Mouse (Mus musculus) midbrain, embryonic 13.5 days (tissue): ENCODE data around the gene Stat2. TPM values are rescaled to one million over a fixed set of nuclear protein-coding genes. Genes with fewer than 3 reads are reported as not detected.
A peak's percentile ranks its signal among the peaks of the same experiment; 100 is the strongest.

Experiments
- ATAC-seq: fragments of 200-750 bp; cut with Nextera tagmentation; 2 replicates; pipeline ENCODE4 v1.8.0; 2017; ENCODE audit warnings: mild to moderate bottlenecking, moderate TSS enrichment, moderate library complexity
- H3K27ac ChIP-seq: fragments of 300-500 bp; sonication (generic); 2 replicates; pipeline ENCODE4 v1.5.1; 2015; ENCODE audit warnings: inconsistent platforms, mild to moderate bottlenecking, moderate library complexity
- H3K27me3 ChIP-seq: fragments of 300-500 bp; sonication (generic); 2 replicates; pipeline ENCODE4 v1.6.1; 2015; ENCODE audit warnings: mild to moderate bottlenecking, inconsistent platforms
- H3K36me3 ChIP-seq: fragments of 300-500 bp; sonication (generic); 2 replicates; pipeline ENCODE4 v1.6.1; 2015; ENCODE audit warnings: mild to moderate bottlenecking, inconsistent platforms
- H3K4me1 ChIP-seq: fragments of 300-500 bp; sonication (generic); replicated peaks from 2 replicates; pipeline ENCODE4 v1.6.1; 2015; ENCODE audit warnings: inconsistent platforms
- H3K4me2 ChIP-seq: fragments of 300-500 bp; sonication (generic); replicated peaks from 2 replicates; pipeline ENCODE4 v1.6.1; 2015; ENCODE audit warnings: moderate library complexity, mild to moderate bottlenecking, inconsistent platforms
- H3K4me3 ChIP-seq: fragments of 300-500 bp; sonication (generic); replicated peaks from 2 replicates; pipeline ENCODE4 v1.5.1; 2015; ENCODE audit warnings: mild to moderate bottlenecking, inconsistent platforms
- H3K9ac ChIP-seq: fragments of 300-500 bp; sonication (generic); replicated peaks from 2 replicates; pipeline ENCODE4 v1.6.1; 2015; ENCODE audit warnings: mild to moderate bottlenecking, inconsistent platforms
- H3K9me3 ChIP-seq: fragments of 300-500 bp; sonication (generic); 2 replicates; pipeline ENCODE4 v1.6.1; 2016; ENCODE audit warnings: mild to moderate bottlenecking, inconsistent platforms
- WGBS: fragments of 180-500 bp; shearing (Covaris S2); methylation state at CpG from one replicate; pipeline ENCODE4 v1.1.7; 2015; 5-methylcytosine and 5-hydroxymethylcytosine counted together
- polyA plus RNA-seq: library from polyadenylated mRNA; unstranded; fragments of >200 nt; fragmentation: Nextera tagmentation; extraction: Ambion mirVana; gene quantifications from 2 replicates; pipeline ENCODE4 v1.2.1, GENCODE M21; 2015

The Stat2 gene
- polyA plus RNA-seq, 1 experiment from 2014 or later, result 20.0 TPM

- Histone ChIP-seq H3K36me3 (peaks cover 3% of the 10 kb centered on the region; the same call in 1 of the 2 replicates), H3K4me1 (peaks cover 24% of the 10 kb centered on the region), H3K4me2 (no peak overlapping the region), H3K27ac (no peak overlapping the region), H3K9me3 (no peaks in the 10 kb centered on the region), H3K4me3 (no peak overlapping the region), H3K9ac (no peak overlapping the region), H3K27me3 (no peaks in the 10 kb centered on the region)
- no peak for ATAC-seq
- 8% methylated on average over 4 of the region's 4 CpGs for WGBS
These were observed 65.2 kb downstream of the Stat2 start for GRCm38 (mm10) chr10:128335582-128335981.

- no peak for ATAC-seq
- Histone ChIP-seq H3K4me2 (no peak overlapping the region), H3K27ac (no peak overlapping the region), H3K36me3 (peaks cover 3% of the 10 kb centered on the region; the same call in 1 of the 2 replicates), H3K4me1 (peaks cover 27% of the 10 kb centered on the region), H3K27me3 (no peaks in the 10 kb centered on the region), H3K4me3 (peak overlapping the region; percentile 94; the same call in 1 of the 2 replicates), H3K9me3 (no peaks in the 10 kb centered on the region), H3K9ac (no peak overlapping the region)
- 94% methylated on average over 3 of the region's 3 CpGs for WGBS
These were observed 65.8 kb downstream of the Stat2 start for GRCm38 (mm10) chr10:128336195-128336594.

GRCm38 (mm10) chr10:128336597-128336996 lies 66.2 kb downstream of the Stat2 start:
- no peaks in the 10 kb centered on the region for H3K27me3 ChIP-seq
- H3K4me2 ChIP-seq, result peak overlapping the region; percentile 88
- H3K4me1 ChIP-seq, result peaks cover 27% of the 10 kb centered on the region
- no peak for ATAC-seq
- no peaks in the 10 kb centered on the region for H3K9me3 ChIP-seq
- whole genome bisulfite sequencing, result 89% methylated on average over 3 of the region's 3 CpGs
- H3K27ac ChIP-seq, result no peak overlapping the region
- H3K9ac ChIP-seq, result no peak overlapping the region
- H3K4me3 ChIP-seq, result peak overlapping the region; percentile 94
- peaks cover 3% of the 10 kb centered on the region; the same call in 1 of the 2 replicates for H3K36me3 ChIP-seq

GRCm38 (mm10) chr10:128337306-128338181 lies 67.2 kb downstream of the Stat2 start, which contains the start of gene Cs:
Cs (plus strand) TSS chr10:128337734.
- Histone ChIP-seq H3K4me3 (peak within 1 kb of the TSS; percentile 94), H3K4me2 (peak within 1 kb of the TSS; percentile 88), H3K9me3 (no peaks in the 10 kb centered on the region), H3K36me3 (peaks cover 3% of the 10 kb centered on the region; the same call in 1 of the 2 replicates), H3K27ac (peak within 1 kb of the TSS; percentile 93), H3K27me3 (no peaks in the 10 kb centered on the region), H3K9ac (peak within 1 kb of the TSS; percentile 96), H3K4me1 (peaks cover 27% of the 10 kb centered on the region)
- WGBS, result under 1% methylated on average over 60 of the region's 61 CpGs
- peak; percentile 99 for ATAC-seq

- no peak for ATAC-seq
- peak overlapping the region; percentile 88 for H3K4me2 ChIP-seq
- no peaks in the 10 kb centered on the region for H3K27me3 ChIP-seq
- peak overlapping the region; percentile 94 for H3K4me3 ChIP-seq
- peak overlapping the region; percentile 93 for H3K27ac ChIP-seq
- peak overlapping the region; percentile 96 for H3K9ac ChIP-seq
- 23% methylated on average over 5 of the region's 5 CpGs for WGBS
- peaks cover 3% of the 10 kb centered on the region; the same call in 1 of the 2 replicates for H3K36me3 ChIP-seq
- H3K9me3 ChIP-seq, result no peaks in the 10 kb centered on the region
- H3K4me1 ChIP-seq, result peaks cover 27% of the 10 kb centered on the region
These were observed 68.1 kb downstream of the Stat2 start for GRCm38 (mm10) chr10:128338415-128338814.

GRCm38 (mm10) chr10:128338948-128339347 lies 68.6 kb downstream of the Stat2 start:
- Histone ChIP-seq H3K9me3 (no peaks in the 10 kb centered on the region), H3K4me3 (peak overlapping the region; percentile 94), H3K4me1 (peaks cover 27% of the 10 kb centered on the region), H3K36me3 (peaks cover 3% of the 10 kb centered on the region; the same call in 1 of the 2 replicates), H3K27me3 (no peaks in the 10 kb centered on the region), H3K4me2 (peak overlapping the region; percentile 88), H3K27ac (no peak overlapping the region), H3K9ac (peak overlapping the region; percentile 96; the same call in 1 of the 2 replicates)
- WGBS, result 77% methylated on average over 2 of the region's 2 CpGs
- no peak for ATAC-seq

- H3K4me1 ChIP-seq, result peaks cover 34% of the 10 kb centered on the region
- H3K36me3 ChIP-seq, result peaks cover 3% of the 10 kb centered on the region; the same call in 1 of the 2 replicates
- 91% methylated on average over 2 of the region's 2 CpGs for WGBS
- no peak overlapping the region for H3K4me2 ChIP-seq
- H3K9me3 ChIP-seq, result no peaks in the 10 kb centered on the region
- no peak overlapping the region for H3K4me3 ChIP-seq
- H3K9ac ChIP-seq, result no peak overlapping the region
- no peak overlapping the region for H3K27ac ChIP-seq
- no peaks in the 10 kb centered on the region for H3K27me3 ChIP-seq
- ATAC-seq, result no peak
These were observed 69.9 kb downstream of the Stat2 start for GRCm38 (mm10) chr10:128340257-128340656.

Other genes with a start within 250 kb of the Stat2 start
- 643 and 661 TPM in 2 replicates for gene Naca, start 235.0 kb upstream of the Stat2 start, polyA plus RNA-seq
- gene Ptges3, start 211.6 kb upstream of the Stat2 start, polyA plus RNA-seq, result 443 and 496 TPM in 2 replicates
- 2,005 and 2,018 TPM in 2 replicates for gene Atp5b, start 187.3 kb upstream of the Stat2 start, polyA plus RNA-seq
- gene Baz2a, start 179.0 kb upstream of the Stat2 start, polyA plus RNA-seq, result 13.8 and 13.9 TPM in 2 replicates
- gene Rbms2, start 90.3 kb upstream of the Stat2 start, polyA plus RNA-seq, result 9.8 and 10.9 TPM in 2 replicates
- gene Gls2, start 76.1 kb upstream of the Stat2 start, polyA plus RNA-seq, result 1.1 and 1.4 TPM in 2 replicates
- 19.6 and 21.2 TPM in 2 replicates for gene Spryd4, start 58.8 kb upstream of the Stat2 start, polyA plus RNA-seq
- gene Mip, start 44.7 kb upstream of the Stat2 start, polyA plus RNA-seq, result 0.16 and 0.32 TPM in 2 replicates
- gene Timeless, start 38.5 kb upstream of the Stat2 start, polyA plus RNA-seq, result 27.7 and 28.6 TPM in 2 replicates
- 0.15 and 0.23 TPM in 2 replicates for gene Apon, start 16.5 kb upstream of the Stat2 start, polyA plus RNA-seq
- not detected in 2 replicates for gene Apof, start 1.9 kb upstream of the Stat2 start, polyA plus RNA-seq
- gene Il23a, start 28.2 kb downstream of the Stat2 start, polyA plus RNA-seq, result 0.16 TPM in 1 of 2 replicates, not detected in the other
- 28.6 and 30.4 TPM in 2 replicates for gene Pan2, start 32.8 kb downstream of the Stat2 start, polyA plus RNA-seq
- 225 and 230 TPM in 2 replicates for gene Cnpy2, start 51.9 kb downstream of the Stat2 start, polyA plus RNA-seq
- gene Cs, start 67.2 kb downstream of the Stat2 start, polyA plus RNA-seq, result 213 and 225 TPM in 2 replicates
- gene Coq10a, start 98.4 kb downstream of the Stat2 start, polyA plus RNA-seq, result 28.2 and 34.3 TPM in 2 replicates
- gene Ankrd52, start 106.6 kb downstream of the Stat2 start, polyA plus RNA-seq, result 13.0 and 14.8 TPM in 2 replicates
- gene Slc39a5, start 130.7 kb downstream of the Stat2 start, polyA plus RNA-seq, result 0.18 and 0.22 TPM in 2 replicates
- 142 and 153 TPM in 2 replicates for gene Nabp2, start 140.9 kb downstream of the Stat2 start, polyA plus RNA-seq
- gene Rnf41, start 141.1 kb downstream of the Stat2 start, polyA plus RNA-seq, result 81.5 and 85.9 TPM in 2 replicates
- gene Smarcc2, start 188.7 kb downstream of the Stat2 start, polyA plus RNA-seq, result 200 and 212 TPM in 2 replicates
- 836 and 885 TPM in 2 replicates for gene Myl6, start 223.6 kb downstream of the Stat2 start, polyA plus RNA-seq
- 3.4 and 4.3 TPM in 2 replicates for gene Myl6b, start 228.1 kb downstream of the Stat2 start, polyA plus RNA-seq